Mouse (Mus musculus): ENCODE data around the gene Slc5a2.

- TF ChIP-seq POLR2A (IDR thresholded peaks at IDR 0.05; ENCODE audit: insufficient read depth, low read depth, low read length): no peak
- no peak for TF ChIP-seq CTCF (IDR thresholded peaks at IDR 0.05)
Measured at GRCm38 (mm10) chr7:128282532-128283244, 17.2 kb downstream of the Slc5a2 start.
